Mouse (Mus musculus): Measurements from ENCODE around the gene Zfp280b. TPM values are rescaled to one million over a fixed set of nuclear protein-coding genes. Genes with fewer than 3 reads are reported as not detected.
"Not testable (repeated sequence)": the region's sequence is repeated elsewhere in the genome, so short reads cannot be mapped to it uniquely, and the experiment has no call there.

The Zfp280b gene
- polyA plus RNA-seq (2012; rRNA removed): 8.6 TPM in 2 replicates

DNA sequence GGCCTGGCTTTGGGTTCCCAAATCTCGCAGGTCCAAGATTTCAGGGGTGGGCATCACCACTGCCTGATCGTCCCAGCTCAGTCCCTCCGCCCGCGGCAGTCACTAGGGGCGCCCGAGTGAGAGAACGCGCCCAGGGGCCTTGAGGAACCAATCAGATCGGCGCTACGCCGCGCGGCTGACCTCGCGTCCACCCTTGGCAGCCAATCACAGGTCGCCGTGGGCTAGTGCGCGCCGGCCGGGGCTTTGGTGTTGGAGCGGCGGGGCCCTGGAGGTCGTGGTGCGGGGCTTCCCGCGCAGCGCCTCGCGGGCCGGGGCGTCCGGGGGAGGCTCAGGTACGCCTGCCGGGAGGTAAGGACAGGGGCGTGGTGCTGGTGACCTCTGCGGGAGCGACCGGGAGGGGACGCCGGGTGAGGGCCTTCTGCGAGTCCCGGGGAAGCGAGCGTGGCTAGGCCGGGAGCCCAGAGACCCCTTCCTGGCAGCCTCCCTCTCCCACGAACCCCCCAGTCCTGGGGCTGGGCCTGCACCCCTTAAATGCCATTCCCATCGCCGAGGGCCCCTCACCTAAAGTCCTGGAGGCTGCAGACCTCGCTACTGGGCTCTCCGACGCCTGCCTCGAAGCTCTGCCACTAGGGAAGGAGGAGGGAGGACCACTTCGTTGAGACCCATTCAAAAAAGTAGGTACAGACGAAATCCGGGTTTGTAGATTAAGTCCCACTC lies at the start of gene Zfp280b:
TSS of gene Zfp280b (plus strand) at position 249 of the 717 bp plus-strand sequence.
- DNase-seq (ENCODE audit: low spot score): peak; percentile 88

DNA sequence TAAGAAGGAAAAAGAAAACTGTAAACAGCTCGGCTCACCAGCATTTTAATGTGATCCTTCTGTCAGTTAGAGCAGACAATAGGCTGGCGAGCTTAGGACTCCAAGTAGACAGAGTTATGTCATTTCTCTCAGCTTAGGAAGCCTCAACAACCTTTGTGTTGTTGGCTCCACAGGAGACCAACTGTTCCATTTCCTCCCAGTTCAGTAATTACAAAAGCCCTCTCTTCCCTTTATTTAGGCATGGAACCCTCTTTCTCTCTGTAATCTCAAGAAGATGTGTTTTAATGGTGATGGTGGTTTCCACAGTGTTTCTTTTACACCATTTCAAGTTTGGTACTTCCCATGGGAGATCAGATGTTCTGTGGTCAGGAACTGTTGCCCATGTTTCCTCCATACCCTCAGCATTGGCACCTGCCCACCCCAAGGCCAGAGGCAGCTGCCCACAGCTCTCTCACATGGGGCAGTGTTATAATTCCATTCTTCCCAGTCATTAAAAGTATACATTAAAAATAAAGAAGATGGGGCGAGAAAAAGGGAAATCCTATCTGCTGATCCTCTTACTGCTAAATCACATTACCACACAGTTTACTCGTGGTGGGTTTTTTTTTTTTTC lies 41.9 kb upstream of the Zfp280b start:
- no peak for DNase-seq (ENCODE audit: low spot score)

GRCm38 (mm10) chr10:75993616-75994240 lies 38.7 kb upstream of the Zfp280b start:
- DNase-seq (ENCODE audit: low spot score): no peak

DNA sequence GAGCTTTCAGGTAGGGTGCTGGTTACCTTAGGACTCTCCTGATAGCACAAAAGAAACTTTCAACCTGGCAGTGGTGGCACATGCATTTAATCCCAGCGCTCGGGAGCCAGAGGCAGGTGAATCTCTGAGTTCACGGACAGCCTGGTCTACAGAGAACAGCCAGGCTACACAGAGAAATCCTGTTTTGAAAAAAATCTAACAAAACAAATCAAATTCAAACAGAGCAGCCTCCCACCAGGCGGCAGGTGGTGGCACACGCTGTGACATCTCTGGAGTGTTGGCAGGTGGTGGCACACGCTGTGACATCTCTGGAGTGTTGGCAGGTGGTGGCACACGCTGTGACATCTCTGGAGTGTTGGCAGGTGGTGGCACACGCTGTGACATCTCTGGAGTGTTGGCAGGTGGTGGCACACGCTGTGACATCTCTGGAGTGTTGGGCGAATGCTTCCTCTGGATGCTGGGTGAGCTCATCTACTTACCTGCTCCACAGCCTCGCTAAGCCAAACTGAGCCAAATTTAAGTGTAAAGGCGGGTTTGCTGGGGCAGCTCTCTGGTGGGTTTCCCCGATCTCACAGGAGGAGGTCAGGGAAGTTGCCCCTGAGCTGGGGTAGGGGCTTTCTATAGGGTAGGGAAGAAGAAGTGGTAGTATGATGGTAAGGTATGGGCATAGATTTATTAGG lies 37.8 kb upstream of the Zfp280b start:
- DNase-seq (ENCODE audit: low spot score): not testable (repeated sequence)

DNA sequence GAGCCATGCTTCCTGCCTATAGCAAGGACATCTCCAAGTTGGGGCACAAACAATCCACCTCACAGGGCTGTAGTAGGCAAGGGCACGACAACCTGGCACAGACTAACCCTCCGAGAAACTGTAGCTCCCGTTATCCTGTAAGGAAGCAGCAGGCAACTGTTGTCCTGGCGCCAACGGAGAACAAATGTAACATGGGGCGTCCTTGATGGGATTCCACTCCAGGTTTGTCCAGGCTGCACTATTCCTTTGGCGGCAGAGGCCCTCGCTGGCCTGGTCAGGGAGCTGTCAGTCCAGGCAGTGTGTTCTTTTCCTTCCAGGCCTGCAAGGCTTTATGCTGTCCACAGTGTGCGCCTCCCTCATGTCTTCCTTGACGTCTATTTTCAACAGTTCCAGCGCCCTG lies 37.0 kb upstream of the Zfp280b start:
- no peak for DNase-seq (ENCODE audit: low spot score)

GRCm38 (mm10) chr10:75996315-75996714 lies 36.1 kb upstream of the Zfp280b start:
- DNase-seq (ENCODE audit: low spot score): no peak

DNA sequence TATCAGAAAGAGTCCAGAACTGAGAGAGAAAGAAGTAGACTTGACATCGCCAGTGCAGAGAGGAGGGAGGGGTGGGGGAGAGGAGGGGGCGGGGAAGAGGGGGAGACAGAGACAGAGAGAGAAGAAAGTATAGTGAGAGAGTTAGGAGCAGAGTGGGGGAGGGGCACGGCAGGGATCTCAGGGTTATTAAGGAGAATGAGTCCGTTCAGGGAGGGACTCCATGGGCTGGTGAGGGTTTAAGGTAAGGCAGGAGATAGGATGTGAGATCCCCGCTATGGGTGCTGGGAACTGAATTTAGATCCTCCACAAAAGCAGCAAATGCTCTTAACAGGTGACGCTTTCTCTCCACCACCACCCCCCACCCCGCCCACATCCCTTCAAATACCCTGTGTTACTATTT lies 31.3 kb upstream of the Zfp280b start:
- DNase-seq (ENCODE audit: low spot score): no peak

- no peak for DNase-seq (ENCODE audit: low spot score)
Measured at GRCm38 (mm10) chr10:76002101-76002521, 30.3 kb upstream of the Zfp280b start.

DNA sequence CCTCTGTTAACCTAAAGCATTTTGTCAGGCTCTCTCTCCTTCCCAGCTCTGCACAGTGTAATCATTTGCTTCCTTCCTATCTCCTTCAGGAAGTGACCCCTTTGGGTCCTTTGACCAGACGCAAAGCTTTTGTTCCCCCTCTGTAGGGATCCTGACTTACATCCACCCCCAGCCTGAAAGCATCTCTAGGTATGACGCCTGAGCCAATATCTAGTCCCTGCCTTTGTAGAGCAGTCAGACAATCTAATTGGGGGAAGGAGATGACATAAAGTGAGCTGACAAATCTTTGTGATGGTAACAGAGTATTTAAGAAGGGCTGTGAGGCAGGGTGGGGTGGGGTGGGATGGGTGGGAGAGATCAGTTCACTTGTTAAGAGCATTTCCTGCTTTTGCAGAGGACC lies 29.8 kb upstream of the Zfp280b start:
- DNase-seq (ENCODE audit: low spot score): no peak

DNA sequence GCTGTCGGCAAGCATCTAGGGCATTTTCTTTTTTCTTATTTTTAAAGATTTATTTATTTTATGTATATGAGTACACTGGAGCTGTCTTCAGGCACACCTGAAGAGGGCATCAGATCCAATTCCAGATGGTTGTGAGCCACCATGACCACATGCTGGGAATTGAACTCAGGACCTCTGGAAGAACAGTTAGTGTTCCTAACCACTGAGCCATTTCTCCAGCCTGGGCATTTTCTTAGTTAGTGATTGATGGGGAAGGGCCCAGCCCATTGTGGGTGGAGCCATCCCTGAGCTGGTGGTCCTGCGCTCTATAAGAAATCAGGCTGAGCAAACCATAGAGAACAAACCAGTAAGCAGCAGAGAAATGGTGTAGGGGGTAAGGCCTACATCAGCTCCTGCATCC lies 29.2 kb upstream of the Zfp280b start:
- no peak for DNase-seq (ENCODE audit: low spot score)

GRCm38 (mm10) chr10:76006385-76006784 lies 26.1 kb upstream of the Zfp280b start:
- DNase-seq (ENCODE audit: low spot score): no peak

DNA sequence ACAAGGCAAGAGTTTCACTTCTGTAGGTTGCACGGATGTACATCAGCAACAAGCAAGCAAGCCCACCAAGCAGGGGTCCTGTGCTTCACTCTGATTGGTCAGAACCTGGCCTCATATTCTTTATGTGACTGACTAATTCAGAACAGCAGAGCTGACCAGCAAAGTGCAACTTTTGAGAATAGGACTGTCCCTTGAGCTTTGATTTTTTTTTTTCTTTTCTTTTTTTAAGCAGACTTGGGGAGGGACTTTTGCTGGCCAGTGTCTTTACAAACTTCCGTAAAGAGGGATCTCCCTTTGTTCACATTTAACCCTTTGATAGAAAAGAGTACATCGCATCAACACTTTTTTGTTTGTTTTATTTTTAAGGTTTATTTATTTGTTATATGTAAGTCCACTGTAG lies 22.6 kb upstream of the Zfp280b start:
- no peak for DNase-seq (ENCODE audit: low spot score)

DNA sequence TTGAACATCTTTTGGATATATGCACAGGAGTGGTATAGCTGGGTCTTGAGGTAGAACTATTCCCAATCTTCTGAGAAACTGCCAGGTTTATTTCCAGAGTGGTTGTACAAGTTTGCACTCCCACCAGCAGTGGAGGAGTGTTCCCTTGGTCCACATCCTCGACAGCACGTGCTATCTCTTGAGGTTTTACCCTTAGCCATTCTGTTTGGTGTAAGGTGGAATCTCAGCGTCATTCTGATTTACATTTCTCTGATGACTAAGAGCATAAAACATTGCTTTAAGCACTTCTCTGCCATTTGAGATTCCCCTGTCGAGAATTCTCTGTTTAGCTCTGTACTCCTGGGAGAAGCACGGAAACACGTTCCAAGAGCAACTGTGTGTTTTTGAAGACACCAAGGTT lies 19.5 kb upstream of the Zfp280b start:
- DNase-seq (ENCODE audit: low spot score): no peak

- no peak for DNase-seq (ENCODE audit: low spot score)
Measured at GRCm38 (mm10) chr10:76016886-76017285, 15.6 kb upstream of the Zfp280b start.

DNA sequence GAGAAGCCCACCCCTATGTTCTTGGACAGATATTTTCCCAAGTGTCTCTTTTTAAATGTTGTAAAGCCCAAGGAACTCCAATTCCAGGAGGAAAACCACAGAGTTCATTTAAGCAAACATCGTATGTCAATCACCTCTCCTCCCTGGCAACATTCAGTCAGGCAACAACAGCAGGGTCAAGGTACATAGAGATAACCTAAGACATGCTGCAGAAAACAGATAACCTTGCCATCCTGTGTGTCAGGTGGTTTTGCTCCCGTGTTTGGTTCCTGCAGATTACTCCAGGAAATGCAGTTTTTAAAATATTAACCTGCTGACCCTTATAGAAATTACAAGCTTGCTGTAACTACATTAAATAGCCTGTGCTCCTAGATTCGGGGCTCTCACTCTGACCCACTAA lies 10.7 kb upstream of the Zfp280b start:
- DNase-seq (ENCODE audit: low spot score): no peak

- no peak for DNase-seq (ENCODE audit: low spot score)
Measured at GRCm38 (mm10) chr10:76023921-76024320, 8.5 kb upstream of the Zfp280b start.

DNA sequence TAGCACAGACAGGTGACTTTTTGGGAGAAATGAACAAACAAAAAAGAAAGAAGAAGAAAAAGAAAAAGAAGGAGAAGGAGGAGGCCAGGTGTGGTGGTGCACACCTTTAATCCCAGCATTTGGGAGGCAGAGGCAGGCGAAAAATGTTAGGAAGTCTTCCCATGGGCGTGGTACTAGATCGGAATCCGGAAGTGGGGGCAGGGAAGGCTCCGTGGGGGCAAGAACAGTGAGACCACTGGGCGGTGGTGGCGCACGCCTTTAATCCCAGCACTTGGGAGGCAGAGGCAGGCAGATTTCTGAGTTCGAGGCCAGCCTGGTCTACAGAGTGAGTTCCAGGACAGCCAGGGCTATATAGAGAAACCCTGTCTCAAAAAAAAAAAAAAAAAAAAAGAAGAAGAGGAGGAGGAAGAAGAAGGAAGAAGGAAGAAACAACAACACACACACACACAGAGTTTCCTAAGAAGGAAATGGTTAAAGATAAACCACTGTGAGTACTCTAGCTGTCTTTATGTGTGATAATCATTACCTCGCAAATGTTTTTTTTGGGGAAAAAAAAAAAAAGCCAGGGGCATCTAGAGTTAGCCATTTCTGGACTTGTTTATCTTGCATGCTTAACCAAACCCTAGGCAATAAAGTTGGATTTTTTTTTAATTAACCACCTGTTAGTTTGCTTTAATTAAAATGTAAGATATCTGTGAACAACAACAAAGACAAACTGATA lies 6.8 kb upstream of the Zfp280b start:
- no peak for DNase-seq (ENCODE audit: low spot score)

GRCm38 (mm10) chr10:76027127-76028015 lies 5.1 kb upstream of the Zfp280b start:
- no peak for DNase-seq (ENCODE audit: low spot score)

DNA sequence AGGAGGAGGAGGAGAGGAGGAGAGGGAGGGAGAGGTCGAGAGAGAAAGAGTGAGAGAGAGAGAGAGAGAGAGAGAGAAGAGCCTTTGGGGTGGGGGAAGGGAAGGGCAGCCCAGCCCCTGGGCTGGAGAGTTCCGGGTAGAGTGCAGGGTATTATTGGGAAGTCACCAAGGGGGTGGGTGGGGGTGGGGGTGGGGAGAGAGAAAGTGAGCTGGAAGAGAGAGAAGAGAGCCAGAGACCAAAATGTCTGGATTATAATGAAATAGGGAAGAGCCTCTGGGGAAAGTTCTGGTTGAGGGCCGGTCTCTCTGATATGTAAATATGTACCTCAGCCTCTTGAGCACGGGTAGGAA lies 4.5 kb upstream of the Zfp280b start:
- no peak for DNase-seq (ENCODE audit: low spot score)

- no peak for DNase-seq (ENCODE audit: low spot score)
Measured at GRCm38 (mm10) chr10:76028396-76028795, 4.1 kb upstream of the Zfp280b start.

GRCm38 (mm10) chr10:76029276-76029675 lies 3.2 kb upstream of the Zfp280b start:
- DNase-seq (ENCODE audit: low spot score): no peak
